In the genomic region with DNA sequence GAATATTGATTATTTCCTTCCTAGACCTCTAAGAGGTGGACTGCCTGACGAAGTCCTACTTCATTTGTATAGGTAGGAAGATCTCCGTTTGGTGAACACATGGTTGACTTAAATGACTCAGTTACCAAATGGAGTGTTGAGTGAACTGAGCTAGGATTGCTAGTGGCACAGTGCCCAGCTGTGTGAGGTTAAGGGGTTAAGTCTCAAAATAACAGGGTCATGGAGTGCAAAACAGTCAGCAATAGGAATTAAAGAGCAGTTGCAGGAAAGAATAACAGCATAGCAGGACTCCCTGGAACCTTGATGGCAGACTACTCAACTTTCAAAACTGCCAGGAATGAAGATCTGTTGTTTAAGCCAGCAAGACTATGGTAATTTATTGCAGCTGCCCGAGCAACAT, we compare ENCODE assay signal across 24 mouse cellular contexts.
DNase-seq lines count a peak whose midpoint lies in the region; ATAC-seq lines count a peak whose summit lies in the region.
"Had no signal": no experiment of that assay in that cellular context is flagged by ENCODE, and none has a peak within 500 bp of the region (broad histone marks: within the 10 kb centered on the region; RNA-seq: fewer than 3 reads in every experiment).

No protein-coding gene starts in this region.

- no peaks in the 10 kb centered on the region for H3K9me3 ChIP-seq in kidney, embryonic 16.5 days (ENCODE audit: low read length)
- H3K9me3 ChIP-seq: embryonic facial prominence, embryonic 12.5 days; forebrain, embryonic 15.5 days; hindbrain, embryonic 13.5 days; intestine, embryonic 15.5 days; liver, embryonic 12.5 days; neural tube, embryonic 12.5 days had no signal

- no peak overlapping the region for H3K4me2 ChIP-seq in kidney, embryonic 16.5 days (replicated peaks; ENCODE audit: low read depth, low read length)
- H3K4me2 ChIP-seq: embryonic facial prominence, embryonic 12.5 days; forebrain, embryonic 15.5 days; heart, embryonic 11.5 days; hindbrain, embryonic 13.5 days; intestine, embryonic 15.5 days; liver, embryonic 12.5 days; lung, embryonic 14.5 days; neural tube, embryonic 12.5 days had no signal

- H3K27me3 ChIP-seq in kidney, embryonic 16.5 days (ENCODE audit: insufficient read depth, low read length): no peaks in the 10 kb centered on the region
- H3K27me3 ChIP-seq: embryonic facial prominence, embryonic 12.5 days; forebrain, embryonic 15.5 days; hindbrain, embryonic 13.5 days; intestine, embryonic 15.5 days; liver, embryonic 12.5 days; neural tube, embryonic 12.5 days had no signal

- ATAC-seq in kidney, embryonic 16.5 days (ENCODE audit: low FRiP score, low TSS enrichment): peak; percentile 31; the same call in 1 of the 2 replicates
- ATAC-seq: activated CD4-positive, CD25-positive, alpha-beta regulatory T cell, adult 4 months; forebrain, embryonic 15.5 days; intestine, embryonic 15.5 days; liver, embryonic 12.5 days had no signal

- 22% methylated on average over 3 of the region's 3 CpGs for WGBS in kidney, embryonic 16.5 days

- no peak for DNase-seq in kidney, adult 18-20 months
- peak; percentile 73 for DNase-seq in NIH3T3 (ENCODE audit: low read depth)
- DNase-seq in embryo, embryonic 10.5 days (ENCODE audit: low spot score): peak; percentile 70
- peak; percentile 60 for DNase-seq in hindlimb bud, embryonic 11.5 days (ENCODE audit: extremely low spot score, low read depth, low spot score)
- no peak for DNase-seq in gastrocnemius, postnatal 14 days
- no peak for DNase-seq in thymus, postnatal 25 days
- DNase-seq: adrenal gland, postnatal 14 days; cerebellum, adult 11 months; cerebellum, postnatal 10 days; heart, postnatal 10 days; layer of hippocampus, postnatal 36 days; lung, embryonic 14.5 days; lung, postnatal 36 days; thymus, postnatal 36 days had no signal

- H3K27ac ChIP-seq in kidney, embryonic 16.5 days (ENCODE audit: low read length): no peak overlapping the region
- H3K27ac ChIP-seq: embryonic facial prominence, embryonic 12.5 days; forebrain, embryonic 15.5 days; hindbrain, embryonic 13.5 days; intestine, embryonic 15.5 days; layer of hippocampus, adult 2 months; liver, embryonic 12.5 days; neural tube, embryonic 12.5 days had no signal

- H3K36me3 ChIP-seq in kidney, embryonic 16.5 days (ENCODE audit: insufficient read depth, low read length): no peaks in the 10 kb centered on the region
- H3K36me3 ChIP-seq: embryonic facial prominence, embryonic 12.5 days; forebrain, embryonic 15.5 days; hindbrain, embryonic 13.5 days; intestine, embryonic 15.5 days; liver, embryonic 12.5 days; neural tube, embryonic 12.5 days had no signal

- no peak overlapping the region for H3K4me3 ChIP-seq in kidney, embryonic 16.5 days (ENCODE audit: low read length)
- H3K4me3 ChIP-seq: embryonic facial prominence, embryonic 12.5 days; forebrain, embryonic 15.5 days; hindbrain, embryonic 13.5 days; intestine, embryonic 15.5 days; layer of hippocampus, adult 2 months; liver, embryonic 12.5 days; neural tube, embryonic 12.5 days had no signal

- no peaks in the 10 kb centered on the region for H3K4me1 ChIP-seq in kidney, embryonic 16.5 days (ENCODE audit: insufficient read depth, low read length)
- H3K4me1 ChIP-seq: embryonic facial prominence, embryonic 12.5 days; hindbrain, embryonic 13.5 days; intestine, embryonic 15.5 days; liver, embryonic 12.5 days; neural tube, embryonic 12.5 days had no signal

- intact Hi-C loops in gastrocnemius, postnatal 14 days (cut with DNase I; ENCODE audit: low total_unique reads): loop anchor here (2.0 to 10.0 kb wide), 2 partner anchors 205 to 349 kb away; no protein-coding TSS in a partner anchor

- no peak overlapping the region for H3K9ac ChIP-seq in kidney, embryonic 16.5 days (replicated peaks; ENCODE audit: low read length)
- H3K9ac ChIP-seq: embryonic facial prominence, embryonic 12.5 days; forebrain, embryonic 15.5 days; hindbrain, embryonic 13.5 days; intestine, embryonic 15.5 days; liver, embryonic 12.5 days; lung, embryonic 14.5 days; neural tube, embryonic 12.5 days had no signal

Comparison
In these comparisons a context has a peak if more than half of its experiments do, and no peak if none do; other contexts are left out.
1. DNase-seq: peak in NIH3T3 (single experiment), embryo, embryonic 10.5 days (single experiment) and hindlimb bud, embryonic 11.5 days (single experiment); none in kidney, adult 18-20 months (single experiment), gastrocnemius, postnatal 14 days (single experiment) and thymus, postnatal 25 days (single experiment).